Mouse (Mus musculus): Measurements from ENCODE around the gene Gm20816. TPM values are rescaled to one million over a fixed set of nuclear protein-coding genes. Genes with fewer than 3 reads are reported as not detected.
"Not testable (repeated sequence)": the region's sequence is repeated elsewhere in the genome, so short reads cannot be mapped to it uniquely, and the experiment has no call there.

Gm20816 gene
- polyA plus RNA-seq (2012), result not detected in 2 replicates

GRCm38 (mm10) chrY:68537655-68538054, at the start of gene Gm20816:
Gm20816 (plus strand) TSS chrY:68537955.
- not testable (repeated sequence) for H3K27me3 ChIP-seq (ENCODE audit: control insufficient read depth)

More at GRCm38 (mm10) chrY:68537655-68538054, at the start of gene Gm20816:
- H3K4me1 ChIP-seq (ENCODE audit: control insufficient read depth); H3K4me3 ChIP-seq (replicated peaks); H3K36me3 ChIP-seq (ENCODE audit: control insufficient read depth); H3K9me3 ChIP-seq (ENCODE audit: control insufficient read depth, low read length): not testable (repeated sequence)

Other genes with a start within 250 kb of the Gm20816 start
- gene Gm20937, start 243.1 kb upstream of the Gm20816 start, polyA plus RNA-seq (2012), result not detected in 2 replicates

Data from erythroblast, embryonic 14.5 days (primary cell).